Mouse (Mus musculus): ENCODE measurements around the gene Tmsb4x. TPM values are rescaled to one million over a fixed set of nuclear protein-coding genes. Genes with fewer than 3 reads are reported as not detected.

The Tmsb4x gene
- polyA plus RNA-seq, 1 experiment from 2014 or later: 5,303 TPM

- ATAC-seq (ENCODE audit: low FRiP score): no peak
- Histone ChIP-seq H3K9me3 (ENCODE audit: control insufficient read depth, low read length) (no peaks in the 10 kb centered on the region), H3K27ac (no peak overlapping the region), H3K9ac (no peak overlapping the region), H3K4me1 (replicated peaks; ENCODE audit: control insufficient read depth, insufficient read depth, low read length) (peaks cover 2% of the 10 kb centered on the region; the same call in 1 of the 2 replicates), H3K27me3 (ENCODE audit: control insufficient read depth, insufficient read depth, low read length) (peaks cover 26% of the 10 kb centered on the region), H3K4me2 (replicated peaks) (no peak overlapping the region), H3K4me3 (replicated peaks; ENCODE audit: low read length) (no peak overlapping the region), H3K36me3 (replicated peaks; ENCODE audit: control insufficient read depth, insufficient read depth) (peaks cover under 1% of the 10 kb centered on the region; the same call in 1 of the 2 replicates)
- WGBS: 91% methylated on average over 2 of the region's 2 CpGs
- no peak for DNase-seq (ENCODE audit: low spot score)
Measured at GRCm38 (mm10) chrX:167201365-167201764, 7.8 kb downstream of the Tmsb4x start.

DNA sequence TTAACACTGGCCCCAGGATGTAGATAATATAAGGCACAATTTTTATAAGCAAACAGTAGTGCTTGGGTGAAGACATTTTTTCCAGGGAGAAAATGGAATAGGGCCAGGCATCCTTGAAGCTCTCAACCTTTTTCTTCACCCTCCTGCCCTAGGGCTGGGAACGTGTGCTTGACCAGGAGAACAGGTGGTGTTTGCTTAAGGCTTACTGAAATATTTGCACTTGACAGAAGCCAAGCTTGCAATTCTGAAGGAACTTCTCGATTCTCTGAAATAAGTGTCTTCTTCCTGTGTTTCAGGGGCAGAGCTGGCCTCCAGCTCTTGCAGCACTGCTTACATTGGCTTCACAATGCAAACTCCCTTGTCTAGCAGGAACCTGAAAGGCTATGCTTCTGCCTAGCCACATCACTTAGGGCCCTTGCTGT lies 13.9 kb downstream of the Tmsb4x start:
- DNase-seq (ENCODE audit: low spot score) (no peak), ATAC-seq (ENCODE audit: low FRiP score) (no peak)
- no peaks in the 10 kb centered on the region for H3K4me1 ChIP-seq (replicated peaks; ENCODE audit: control insufficient read depth, insufficient read depth, low read length)
- H3K9me3 ChIP-seq (ENCODE audit: control insufficient read depth, low read length): no peaks in the 10 kb centered on the region
- H3K27ac ChIP-seq: no peak overlapping the region
- no peak overlapping the region for H3K4me3 ChIP-seq (replicated peaks; ENCODE audit: low read length)
- H3K9ac ChIP-seq: no peak overlapping the region
- WGBS: 81% methylated on average over 2 of the region's 2 CpGs
- no peak overlapping the region for H3K4me2 ChIP-seq (replicated peaks)
- 0 out of 2 replicates have a peak, but pooled peaks cover 9% of the 10 kb centered on the region for H3K27me3 ChIP-seq (ENCODE audit: control insufficient read depth, insufficient read depth, low read length)
- no peaks in the 10 kb centered on the region for H3K36me3 ChIP-seq (replicated peaks; ENCODE audit: control insufficient read depth, insufficient read depth)

DNA sequence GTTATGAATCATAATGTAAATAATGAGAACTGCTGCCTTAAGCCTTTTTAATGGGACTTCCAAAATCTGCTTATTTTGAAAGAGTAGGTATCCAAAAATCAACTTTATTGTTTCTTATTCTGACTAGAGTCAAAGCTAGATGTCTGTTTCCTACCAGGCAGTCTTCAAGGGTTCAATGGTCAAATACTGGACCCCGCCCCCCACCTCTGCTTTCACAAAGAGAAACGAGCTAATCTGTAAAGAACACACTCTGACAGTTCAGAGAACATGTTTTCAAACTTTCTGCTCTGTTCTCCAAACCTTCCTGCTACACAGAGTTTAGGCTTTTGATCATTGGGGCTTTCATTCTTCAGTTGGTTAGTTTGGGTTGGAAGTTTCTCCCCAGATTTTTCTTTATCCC lies 22.8 kb downstream of the Tmsb4x start:
- Histone ChIP-seq H3K27ac (no peak overlapping the region), H3K4me2 (replicated peaks) (no peak overlapping the region), H3K9me3 (ENCODE audit: control insufficient read depth, low read length) (no peaks in the 10 kb centered on the region), H3K9ac (no peak overlapping the region), H3K27me3 (ENCODE audit: control insufficient read depth, insufficient read depth, low read length) (peaks cover 22% of the 10 kb centered on the region), H3K4me1 (replicated peaks; ENCODE audit: control insufficient read depth, insufficient read depth, low read length) (no peaks in the 10 kb centered on the region), H3K36me3 (replicated peaks; ENCODE audit: control insufficient read depth, insufficient read depth) (no peaks in the 10 kb centered on the region), H3K4me3 (replicated peaks; ENCODE audit: low read length) (no peak overlapping the region)
- 33% methylated on average over 2 of the region's 2 CpGs for WGBS
- ATAC-seq (ENCODE audit: low FRiP score) (no peak), DNase-seq (ENCODE audit: low spot score) (no peak)

DNA sequence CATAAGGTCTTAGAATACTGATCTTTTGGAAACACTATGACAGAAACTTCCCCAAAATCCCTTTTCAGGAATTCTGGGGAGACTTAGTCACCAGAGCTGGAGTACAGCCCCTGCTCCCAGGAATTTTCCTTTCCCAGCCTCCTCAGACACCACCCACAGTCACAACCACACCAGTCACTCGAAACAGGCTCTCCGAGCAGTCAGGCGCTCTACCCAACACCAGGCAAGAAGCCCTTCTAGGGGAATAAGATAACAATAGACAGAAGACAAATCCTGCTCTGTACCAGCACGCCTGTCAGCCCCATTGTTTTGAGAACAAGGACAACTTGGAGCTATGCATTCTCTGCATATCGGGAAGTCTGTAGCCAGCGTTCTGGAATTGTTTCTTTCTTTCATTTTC lies 25.6 kb downstream of the Tmsb4x start:
- Histone ChIP-seq H3K4me2 (replicated peaks) (no peak overlapping the region), H3K9me3 (ENCODE audit: control insufficient read depth, low read length) (no peaks in the 10 kb centered on the region), H3K27ac (no peak overlapping the region), H3K27me3 (ENCODE audit: control insufficient read depth, insufficient read depth, low read length) (peaks cover 30% of the 10 kb centered on the region), H3K4me3 (replicated peaks; ENCODE audit: low read length) (no peak overlapping the region), H3K36me3 (replicated peaks; ENCODE audit: control insufficient read depth, insufficient read depth) (no peaks in the 10 kb centered on the region), H3K4me1 (replicated peaks; ENCODE audit: control insufficient read depth, insufficient read depth, low read length) (no peaks in the 10 kb centered on the region), H3K9ac (no peak overlapping the region)
- no peak for ATAC-seq (ENCODE audit: low FRiP score)
- WGBS: 28% methylated on average over 6 of the region's 6 CpGs
- DNase-seq (ENCODE audit: low spot score): no peak

DNA sequence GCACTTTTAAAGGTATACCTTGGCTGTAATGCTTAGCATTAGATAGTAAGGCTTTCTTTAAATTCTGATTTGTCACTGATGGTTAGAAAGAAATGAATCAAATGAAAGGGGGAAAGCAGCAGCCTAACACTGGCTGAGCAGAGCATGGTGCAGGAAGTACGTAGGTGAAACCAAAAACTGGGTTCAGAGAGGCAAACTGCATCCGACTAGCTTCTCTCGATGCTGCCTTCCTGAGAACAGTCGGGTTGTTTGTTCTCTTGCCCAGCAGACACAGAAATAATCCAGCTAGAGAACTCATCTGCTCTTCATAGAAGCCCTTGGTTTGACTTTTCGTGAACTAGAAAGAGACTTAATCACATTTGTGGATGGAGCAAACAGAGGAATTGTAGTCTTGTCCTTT lies 26.7 kb downstream of the Tmsb4x start:
- no peaks in the 10 kb centered on the region for H3K36me3 ChIP-seq (replicated peaks; ENCODE audit: control insufficient read depth, insufficient read depth)
- H3K4me1 ChIP-seq (replicated peaks; ENCODE audit: control insufficient read depth, insufficient read depth, low read length): no peaks in the 10 kb centered on the region
- peaks cover 32% of the 10 kb centered on the region for H3K27me3 ChIP-seq (ENCODE audit: control insufficient read depth, insufficient read depth, low read length)
- H3K4me3 ChIP-seq (replicated peaks; ENCODE audit: low read length): no peak overlapping the region
- ATAC-seq (ENCODE audit: low FRiP score) (no peak), DNase-seq (ENCODE audit: low spot score) (no peak)
- WGBS: 90% methylated on average over 5 of the region's 5 CpGs
- H3K9me3 ChIP-seq (ENCODE audit: control insufficient read depth, low read length): no peaks in the 10 kb centered on the region
- no peak overlapping the region for H3K27ac ChIP-seq
- H3K4me2 ChIP-seq (replicated peaks): no peak overlapping the region
- H3K9ac ChIP-seq: no peak overlapping the region

DNA sequence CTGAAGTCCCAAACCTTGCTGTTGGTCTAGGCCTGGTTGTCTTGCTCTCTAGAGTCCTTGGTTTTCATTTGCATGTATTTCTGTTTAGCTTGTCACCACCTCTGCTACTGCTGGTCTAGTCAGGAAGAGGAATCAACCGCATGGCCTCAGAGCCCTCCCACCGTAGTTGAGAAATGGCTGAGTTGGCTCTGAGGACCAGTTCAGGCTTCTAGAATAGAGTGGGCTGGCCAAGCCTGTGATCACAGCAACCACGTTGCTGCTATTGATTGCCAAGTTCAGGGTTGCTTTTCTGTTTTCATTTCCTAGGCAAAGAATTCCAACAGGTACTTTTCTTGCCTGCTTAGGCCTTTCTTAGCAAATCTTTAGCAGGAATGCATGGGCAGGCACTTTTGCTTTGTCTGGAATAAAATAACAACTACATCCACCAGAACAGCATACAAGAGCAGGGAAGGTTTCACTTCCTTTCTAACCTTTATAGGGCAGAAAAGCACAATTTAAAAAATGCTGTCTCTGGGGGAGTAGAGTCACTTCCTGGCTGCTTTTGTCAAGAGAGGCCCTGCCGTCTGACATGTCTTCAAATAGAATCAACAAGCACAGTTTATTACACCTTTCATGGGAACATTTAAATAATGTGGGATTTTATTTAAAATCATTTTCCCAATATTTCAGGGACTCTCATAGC lies 29.0 kb downstream of the Tmsb4x start:
- H3K36me3 ChIP-seq (replicated peaks; ENCODE audit: control insufficient read depth, insufficient read depth): no peaks in the 10 kb centered on the region
- ATAC-seq (ENCODE audit: low FRiP score): no peak
- H3K4me3 ChIP-seq (replicated peaks; ENCODE audit: low read length): no peak overlapping the region
- peaks cover 23% of the 10 kb centered on the region; the same call in 1 of the 2 replicates for H3K27me3 ChIP-seq (ENCODE audit: control insufficient read depth, insufficient read depth, low read length)
- H3K9ac ChIP-seq: no peak overlapping the region
- no peak for DNase-seq (ENCODE audit: low spot score)
- H3K27ac ChIP-seq: no peak overlapping the region
- no peaks in the 10 kb centered on the region for H3K9me3 ChIP-seq (ENCODE audit: control insufficient read depth, low read length)
- 75% methylated on average over 4 of the region's 4 CpGs for WGBS
- no peaks in the 10 kb centered on the region for H3K4me1 ChIP-seq (replicated peaks; ENCODE audit: control insufficient read depth, insufficient read depth, low read length)
- H3K4me2 ChIP-seq (replicated peaks): no peak overlapping the region

DNA sequence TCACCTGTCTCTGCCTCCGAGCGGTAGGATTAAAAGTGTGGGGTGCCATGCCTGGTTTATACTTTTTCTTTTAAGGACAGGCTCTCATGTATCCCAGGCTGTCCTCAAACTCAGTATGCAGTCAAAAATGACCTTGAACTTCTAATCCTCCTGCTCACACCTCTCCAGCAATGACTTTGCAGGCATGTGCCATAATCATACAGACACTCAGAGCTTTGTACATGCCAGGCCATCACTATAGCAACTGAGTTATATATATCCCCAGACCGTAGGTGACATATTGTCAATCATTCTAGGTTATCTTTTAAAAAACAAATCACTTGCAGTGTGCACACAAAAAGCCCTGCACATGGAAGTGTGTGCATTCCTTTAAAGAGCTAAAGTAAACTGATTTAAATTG lies 29.6 kb downstream of the Tmsb4x start:
- DNase-seq (ENCODE audit: low spot score) (no peak), ATAC-seq (ENCODE audit: low FRiP score) (no peak)
- Histone ChIP-seq H3K9me3 (ENCODE audit: control insufficient read depth, low read length) (no peaks in the 10 kb centered on the region), H3K4me2 (replicated peaks) (no peak overlapping the region), H3K4me1 (replicated peaks; ENCODE audit: control insufficient read depth, insufficient read depth, low read length) (no peaks in the 10 kb centered on the region), H3K27me3 (ENCODE audit: control insufficient read depth, insufficient read depth, low read length) (peaks cover 23% of the 10 kb centered on the region; the same call in 1 of the 2 replicates), H3K36me3 (replicated peaks; ENCODE audit: control insufficient read depth, insufficient read depth) (no peaks in the 10 kb centered on the region), H3K4me3 (replicated peaks; ENCODE audit: low read length) (no peak overlapping the region), H3K27ac (no peak overlapping the region), H3K9ac (no peak overlapping the region)
- 88% methylated on average over 3 of the region's 3 CpGs for whole genome bisulfite sequencing

- H3K4me3 ChIP-seq (replicated peaks; ENCODE audit: low read length): no peak overlapping the region
- H3K9ac ChIP-seq: no peak overlapping the region
- H3K27me3 ChIP-seq (ENCODE audit: control insufficient read depth, insufficient read depth, low read length): peaks cover 26% of the 10 kb centered on the region; the same call in 1 of the 2 replicates
- H3K4me1 ChIP-seq (replicated peaks; ENCODE audit: control insufficient read depth, insufficient read depth, low read length): no peaks in the 10 kb centered on the region
- no peak overlapping the region for H3K4me2 ChIP-seq (replicated peaks)
- DNase-seq (ENCODE audit: low spot score): no peak
- H3K27ac ChIP-seq: no peak overlapping the region
- no peak for ATAC-seq (ENCODE audit: low FRiP score)
- no peaks in the 10 kb centered on the region for H3K36me3 ChIP-seq (replicated peaks; ENCODE audit: control insufficient read depth, insufficient read depth)
- WGBS: 83% methylated on average over 6 of the region's 6 CpGs
- H3K9me3 ChIP-seq (ENCODE audit: control insufficient read depth, low read length): no peaks in the 10 kb centered on the region
Measured at GRCm38 (mm10) chrX:167175319-167175718, 33.8 kb downstream of the Tmsb4x start.

- 83% methylated on average over 3 of the region's 3 CpGs for WGBS
- H3K36me3 ChIP-seq (replicated peaks; ENCODE audit: control insufficient read depth, insufficient read depth): no peaks in the 10 kb centered on the region
- no peak overlapping the region for H3K9ac ChIP-seq
- no peak for ATAC-seq (ENCODE audit: low FRiP score)
- no peaks in the 10 kb centered on the region for H3K9me3 ChIP-seq (ENCODE audit: control insufficient read depth, low read length)
- no peak overlapping the region for H3K4me3 ChIP-seq (replicated peaks; ENCODE audit: low read length)
- no peak for DNase-seq (ENCODE audit: low spot score)
- H3K27me3 ChIP-seq (ENCODE audit: control insufficient read depth, insufficient read depth, low read length): peaks cover 35% of the 10 kb centered on the region
- no peak overlapping the region for H3K27ac ChIP-seq
- no peak overlapping the region for H3K4me2 ChIP-seq (replicated peaks)
- no peaks in the 10 kb centered on the region for H3K4me1 ChIP-seq (replicated peaks; ENCODE audit: control insufficient read depth, insufficient read depth, low read length)
Measured at GRCm38 (mm10) chrX:167174311-167174710, 34.8 kb downstream of the Tmsb4x start.

- Histone ChIP-seq H3K4me3 (replicated peaks; ENCODE audit: low read length) (no peak overlapping the region), H3K36me3 (replicated peaks; ENCODE audit: control insufficient read depth, insufficient read depth) (no peaks in the 10 kb centered on the region), H3K9me3 (ENCODE audit: control insufficient read depth, low read length) (no peaks in the 10 kb centered on the region), H3K27me3 (ENCODE audit: control insufficient read depth, insufficient read depth, low read length) (peaks cover 41% of the 10 kb centered on the region), H3K9ac (no peak overlapping the region), H3K27ac (no peak overlapping the region), H3K4me2 (replicated peaks) (no peak overlapping the region), H3K4me1 (replicated peaks; ENCODE audit: control insufficient read depth, insufficient read depth, low read length) (no peaks in the 10 kb centered on the region)
- no peak for DNase-seq (ENCODE audit: low spot score)
- 78% methylated on average over 2 of the region's 2 CpGs for WGBS
- ATAC-seq (ENCODE audit: low FRiP score): no peak
Measured at GRCm38 (mm10) chrX:167172256-167172655, 36.9 kb downstream of the Tmsb4x start.

Data from hindbrain, embryonic 14.5 days (tissue).